Mouse (Mus musculus) embryonic facial prominence, embryonic 15.5 days (tissue): ENCODE measurements around the gene Gmip. TPM values are rescaled to one million over a fixed set of nuclear protein-coding genes. Genes with fewer than 3 reads are reported as not detected.

ENCODE experiments used
- ATAC-seq: fragments of 200-750 bp; cut with Nextera tagmentation; 2 replicates; pipeline ENCODE4 v1.8.0; 2017; ENCODE audit warnings: low read depth, moderate TSS enrichment; ENCODE audit not compliant: insufficient number of reproducible peaks, low FRiP score, low TSS enrichment
- H3K27ac ChIP-seq: fragments of 300-500 bp; sonication (generic); replicated peaks from 2 replicates; pipeline ENCODE4 v1.5.1; 2015; ENCODE audit warnings: mild to moderate bottlenecking, inconsistent platforms
- H3K27me3 ChIP-seq: fragments of 300-500 bp; sonication (generic); 2 replicates; pipeline ENCODE4 v1.6.1; 2015; ENCODE audit warnings: inconsistent platforms
- H3K36me3 ChIP-seq: fragments of 300-500 bp; sonication (generic); 2 replicates; pipeline ENCODE4 v1.6.1; 2015; ENCODE audit warnings: mild to moderate bottlenecking, inconsistent platforms
- H3K4me1 ChIP-seq: fragments of 300-500 bp; sonication (generic); 2 replicates; pipeline ENCODE4 v1.6.1; 2015; ENCODE audit warnings: inconsistent platforms
- H3K4me2 ChIP-seq: fragments of 300-500 bp; sonication (generic); replicated peaks from 2 replicates; pipeline ENCODE4 v1.6.1; 2015; ENCODE audit warnings: mild to moderate bottlenecking, inconsistent platforms
- H3K4me3 ChIP-seq: fragments of 300-500 bp; sonication (generic); replicated peaks from 2 replicates; pipeline ENCODE4 v1.5.1; 2015; ENCODE audit warnings: mild to moderate bottlenecking, inconsistent platforms
- H3K9ac ChIP-seq: fragments of 300-500 bp; sonication (generic); 2 replicates; pipeline ENCODE4 v1.6.1; 2015; ENCODE audit warnings: inconsistent platforms
- H3K9me3 ChIP-seq: fragments of 300-500 bp; sonication (generic); replicated peaks from 2 replicates; pipeline ENCODE4 v1.6.1; 2016; ENCODE audit warnings: inconsistent platforms
- WGBS: fragments of 180-500 bp; shearing (Covaris S2); methylation state at CpG from one replicate; pipeline ENCODE4 v1.1.7; 2015; 5-methylcytosine and 5-hydroxymethylcytosine counted together
- polyA plus RNA-seq: library from polyadenylated mRNA; unstranded; fragments of >200 nt; fragmentation: Nextera tagmentation; extraction: Ambion mirVana; gene quantifications from 2 replicates; pipeline ENCODE4 v1.2.1, GENCODE M21; 2015

Gene Gmip
- polyA plus RNA-seq, 1 experiment from 2014 or later: 9.5 TPM

DNA sequence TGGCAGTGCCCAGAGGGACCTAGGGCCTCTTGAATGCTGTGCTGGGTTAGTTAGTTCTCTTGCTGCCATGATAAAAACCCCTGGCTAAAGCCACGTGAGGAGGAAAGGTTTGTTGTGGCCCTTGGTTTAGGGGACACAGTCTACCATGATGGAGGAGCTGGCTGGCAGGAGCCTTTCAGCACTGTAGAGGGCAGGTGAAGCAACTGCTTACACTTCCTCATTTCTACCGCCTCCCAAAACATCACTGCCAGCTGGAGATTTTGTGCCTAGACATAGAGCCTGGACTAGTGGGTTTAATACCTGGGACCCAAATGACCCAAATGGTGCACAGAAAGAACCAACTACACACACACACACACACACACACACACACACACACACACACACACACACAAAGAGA is 52.8 kb downstream of the Gmip start:
- Histone ChIP-seq H3K4me2 (no peak overlapping the region), H3K27ac (no peak overlapping the region), H3K9ac (no peak overlapping the region), H3K9me3 (no peaks in the 10 kb centered on the region), H3K27me3 (no peaks in the 10 kb centered on the region), H3K36me3 (no peaks in the 10 kb centered on the region), H3K4me3 (no peak overlapping the region), H3K4me1 (no peaks in the 10 kb centered on the region)
- no peak for ATAC-seq
- 57% methylated on average over 2 of the region's 2 CpGs for WGBS

- H3K27ac ChIP-seq: no peak overlapping the region
- no peaks in the 10 kb centered on the region for H3K9me3 ChIP-seq
- H3K27me3 ChIP-seq: no peaks in the 10 kb centered on the region
- no peak overlapping the region for H3K4me3 ChIP-seq
- H3K4me1 ChIP-seq: no peaks in the 10 kb centered on the region
- no peak overlapping the region for H3K9ac ChIP-seq
- H3K36me3 ChIP-seq: no peaks in the 10 kb centered on the region
- 83% methylated on average over 5 of the region's 5 CpGs for WGBS
- H3K4me2 ChIP-seq: no peak overlapping the region
- ATAC-seq: no peak
These were observed 55.0 kb downstream of the Gmip start for GRCm38 (mm10) chr8:69863387-69864020.

- Histone ChIP-seq H3K9ac (no peak overlapping the region), H3K27me3 (no peaks in the 10 kb centered on the region), H3K27ac (no peak overlapping the region), H3K36me3 (no peaks in the 10 kb centered on the region), H3K4me3 (no peak overlapping the region), H3K9me3 (no peaks in the 10 kb centered on the region), H3K4me2 (no peak overlapping the region), H3K4me1 (no peaks in the 10 kb centered on the region)
- WGBS: 68% methylated on average over 5 of the region's 5 CpGs
- no peak for ATAC-seq
These were observed 55.7 kb downstream of the Gmip start for GRCm38 (mm10) chr8:69864180-69864579.

DNA sequence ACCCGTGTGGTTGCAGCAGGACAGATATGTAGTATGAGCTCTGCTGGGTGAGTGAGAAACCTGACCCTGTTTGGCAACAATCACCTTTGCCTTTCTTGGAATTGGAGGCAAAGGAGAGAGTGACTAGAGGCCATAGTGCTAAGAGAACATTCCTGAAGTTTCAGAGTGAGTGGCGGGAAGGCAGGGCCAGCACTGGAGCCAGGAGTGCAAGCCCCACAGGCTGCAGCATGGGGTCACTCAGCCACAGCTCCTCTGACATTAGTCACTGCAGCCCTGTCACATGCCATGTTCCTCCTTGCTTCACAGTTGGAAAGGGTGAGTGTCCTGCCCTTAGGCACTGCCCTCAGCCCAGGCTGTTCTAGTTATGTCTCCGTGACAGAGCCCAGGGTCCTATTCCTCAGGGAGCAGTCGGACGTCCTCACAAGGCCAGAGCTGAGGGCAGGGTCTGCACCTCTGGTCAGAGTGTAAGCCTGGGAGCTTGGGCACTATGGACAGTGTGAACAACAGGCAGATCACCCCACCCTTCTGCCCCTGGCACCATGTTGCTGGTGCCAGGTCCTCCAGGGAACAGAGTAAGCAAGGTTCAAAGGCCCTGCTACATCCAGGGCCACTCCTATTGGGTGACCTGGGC is 59.3 kb downstream of the Gmip start:
- H3K36me3 ChIP-seq: no peaks in the 10 kb centered on the region
- 46% methylated on average over 5 of the region's 5 CpGs for WGBS
- no peak for ATAC-seq

GRCm38 (mm10) chr8:69870003-69870765 is 61.7 kb downstream of the Gmip start:
- Histone ChIP-seq H3K4me2 (no peak overlapping the region), H3K9me3 (no peaks in the 10 kb centered on the region), H3K36me3 (no peaks in the 10 kb centered on the region), H3K4me1 (no peaks in the 10 kb centered on the region), H3K27ac (no peak overlapping the region), H3K9ac (no peak overlapping the region), H3K4me3 (no peak overlapping the region), H3K27me3 (no peaks in the 10 kb centered on the region)
- ATAC-seq: no peak
- 77% methylated on average over 11 of the region's 11 CpGs for WGBS

More for the DNA sequence above, 59.3 kb downstream of the Gmip start:
- H3K9ac ChIP-seq: no peak overlapping the region
- H3K9me3 ChIP-seq: no peaks in the 10 kb centered on the region
- H3K4me1 ChIP-seq: no peaks in the 10 kb centered on the region
- H3K4me2 ChIP-seq: no peak overlapping the region
- H3K27ac ChIP-seq: no peak overlapping the region
- H3K27me3 ChIP-seq: no peaks in the 10 kb centered on the region
- H3K4me3 ChIP-seq: no peak overlapping the region

DNA sequence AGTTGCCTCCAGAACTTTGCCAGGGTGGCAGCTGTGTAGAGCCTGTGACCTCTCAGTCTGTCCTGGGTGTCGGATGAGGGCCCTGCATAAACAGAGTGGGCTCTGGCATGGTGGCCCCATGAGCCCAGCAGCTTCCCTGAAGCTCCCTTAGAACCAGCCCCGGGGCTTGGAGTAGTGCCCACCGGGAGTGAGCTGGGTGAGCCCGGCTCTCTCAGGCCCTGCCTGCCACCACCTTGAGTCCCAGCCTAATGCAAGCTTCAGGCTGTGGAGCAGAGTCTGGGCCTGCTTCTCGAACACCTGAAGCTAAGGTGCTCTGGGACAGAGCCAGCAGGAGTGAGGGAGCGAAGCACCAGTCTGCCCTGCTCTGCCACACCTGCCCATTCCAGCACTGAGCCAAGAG is 62.4 kb downstream of the Gmip start:
- no peak overlapping the region for H3K4me3 ChIP-seq
- H3K9me3 ChIP-seq: no peaks in the 10 kb centered on the region
- no peak overlapping the region for H3K9ac ChIP-seq
- no peaks in the 10 kb centered on the region for H3K27me3 ChIP-seq
- H3K4me2 ChIP-seq: no peak overlapping the region
- 82% methylated on average over 6 of the region's 6 CpGs for WGBS
- H3K4me1 ChIP-seq: no peaks in the 10 kb centered on the region
- no peak overlapping the region for H3K27ac ChIP-seq
- no peak for ATAC-seq
- no peaks in the 10 kb centered on the region for H3K36me3 ChIP-seq

Other genes starting within 250 kb of the Gmip start
- gene Zfp868, start 183.1 kb upstream of the Gmip start, polyA plus RNA-seq: 20.7 and 23.9 TPM in 2 replicates
- gene Zfp964, start 154.2 kb upstream of the Gmip start, polyA plus RNA-seq: 2.1 and 2.6 TPM in 2 replicates
- gene Zfp869, start 98.0 kb upstream of the Gmip start, polyA plus RNA-seq: 28.4 and 28.6 TPM in 2 replicates
- 6.6 and 7.0 TPM in 2 replicates for gene Zfp963, start 58.7 kb upstream of the Gmip start, polyA plus RNA-seq
- 0.84 TPM in 1 of 2 replicates, not detected in the other for gene Gm20422, start 33.8 kb upstream of the Gmip start, polyA plus RNA-seq
- 46.5 and 51.9 TPM in 2 replicates for gene Atp13a1, start 17.5 kb upstream of the Gmip start, polyA plus RNA-seq
- 28.2 and 30.6 TPM in 2 replicates for gene Zfp866, start 17.5 kb upstream of the Gmip start, polyA plus RNA-seq
- gene Lpar2, start 13.8 kb downstream of the Gmip start, polyA plus RNA-seq: 0.33 and 0.54 TPM in 2 replicates
- 9.6 and 19.4 TPM in 2 replicates for gene Pbx4, start 23.8 kb downstream of the Gmip start, polyA plus RNA-seq
- 1.1 and 1.2 TPM in 2 replicates for gene Cilp2, start 79.0 kb downstream of the Gmip start, polyA plus RNA-seq
- gene Tssk6, start 93.5 kb downstream of the Gmip start, polyA plus RNA-seq: 3.6 and 4.0 TPM in 2 replicates
- gene Ndufa13, start 93.9 kb downstream of the Gmip start, polyA plus RNA-seq: 178 and 188 TPM in 2 replicates
- gene Yjefn3, start 94.0 kb downstream of the Gmip start, polyA plus RNA-seq: 4.0 and 5.3 TPM in 2 replicates
- 43.6 and 49.8 TPM in 2 replicates for gene Gatad2a, start 187.7 kb downstream of the Gmip start, polyA plus RNA-seq
- gene Mau2, start 234.1 kb downstream of the Gmip start, polyA plus RNA-seq: 52.7 and 61.3 TPM in 2 replicates
- 44.3 and 45.1 TPM in 2 replicates for gene Sugp1, start 234.1 kb downstream of the Gmip start, polyA plus RNA-seq